Mouse (Mus musculus) limb, embryonic 15.5 days (tissue): Measurements from ENCODE around the gene Ppm1h. TPM values are rescaled to one million over a fixed set of nuclear protein-coding genes. Genes with fewer than 3 reads are reported as not detected.

Source experiments
- ATAC-seq: fragments of 200-750 bp; cut with Nextera tagmentation; 2 replicates; pipeline ENCODE4 v1.8.0; 2017; ENCODE audit warnings: low read depth, moderate TSS enrichment; ENCODE audit not compliant: insufficient number of reproducible peaks, low FRiP score, low TSS enrichment
- H3K27ac ChIP-seq: fragments of 300-500 bp; sonication (generic); 2 replicates; pipeline ENCODE4 v1.5.1; 2015; ENCODE audit warnings: moderate library complexity, mild to moderate bottlenecking, inconsistent platforms
- H3K27me3 ChIP-seq: fragments of 300-500 bp; sonication (generic); 2 replicates; pipeline ENCODE4 v1.6.1; 2015; ENCODE audit warnings: inconsistent platforms
- H3K36me3 ChIP-seq: fragments of 300-500 bp; sonication (generic); 2 replicates; pipeline ENCODE4 v1.6.1; 2015; ENCODE audit warnings: inconsistent platforms
- H3K4me1 ChIP-seq: fragments of 300-500 bp; sonication (generic); 2 replicates; pipeline ENCODE4 v1.6.1; 2015; ENCODE audit warnings: inconsistent platforms
- H3K4me2 ChIP-seq: fragments of 300-500 bp; sonication (generic); 2 replicates; pipeline ENCODE4 v1.6.1; 2015; ENCODE audit warnings: mild to moderate bottlenecking, inconsistent platforms
- H3K4me3 ChIP-seq: fragments of 300-500 bp; sonication (generic); 2 replicates; pipeline ENCODE4 v1.5.1; 2015; ENCODE audit warnings: mild to moderate bottlenecking, inconsistent platforms
- H3K9ac ChIP-seq: fragments of 300-500 bp; sonication (generic); 2 replicates; pipeline ENCODE4 v1.6.1; 2015; ENCODE audit warnings: inconsistent platforms
- H3K9me3 ChIP-seq: fragments of 300-500 bp; sonication (generic); 2 replicates; pipeline ENCODE4 v1.6.1; 2016; ENCODE audit warnings: inconsistent platforms
- WGBS: fragments of 180-500 bp; shearing (Covaris S2); methylation state at CpG from one replicate; pipeline ENCODE4 v1.1.7; 2015; 5-methylcytosine and 5-hydroxymethylcytosine counted together
- polyA plus RNA-seq: library from polyadenylated mRNA; unstranded; fragments of >200 nt; fragmentation: Nextera tagmentation; extraction: Ambion mirVana; gene quantifications from 2 replicates; pipeline ENCODE4 v1.2.1, GENCODE M21; 2015

Gene Ppm1h
- polyA plus RNA-seq, 1 experiment from 2014 or later, result 3.2 TPM

DNA sequence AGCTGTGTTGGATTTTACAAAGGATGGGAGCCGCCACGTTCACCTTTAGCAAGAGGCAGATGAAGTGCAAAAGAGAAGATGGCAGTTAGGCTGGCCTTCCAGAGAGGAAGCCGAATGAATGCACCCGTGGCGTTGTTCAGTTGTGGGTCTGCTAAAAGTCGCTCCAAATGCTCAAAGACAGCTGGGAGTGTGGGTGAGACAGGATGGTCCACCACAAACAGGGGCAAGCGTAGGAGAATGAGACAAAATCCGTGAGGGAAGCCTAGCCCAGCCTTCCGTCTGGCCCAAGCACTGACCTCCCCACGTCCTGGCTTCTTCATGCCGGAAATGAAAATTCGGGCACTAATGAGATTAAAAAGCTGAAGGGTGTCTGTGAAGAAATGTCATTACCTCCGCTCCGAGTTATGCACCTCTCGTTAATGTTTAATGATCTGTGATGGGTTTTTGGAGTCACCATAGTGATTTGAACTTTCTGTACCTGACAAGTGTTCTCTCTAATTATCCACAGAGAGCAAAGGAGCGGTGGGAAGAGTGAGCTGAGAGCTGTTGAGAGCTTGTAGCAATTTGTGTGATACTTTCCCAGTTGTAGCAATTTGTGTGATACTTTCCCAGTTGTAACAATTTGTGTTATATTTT lies 148.3 kb downstream of the Ppm1h start:
- H3K27ac ChIP-seq, result no peak overlapping the region
- WGBS, result 56% methylated on average over 16 of the region's 16 CpGs
- no peak for ATAC-seq

DNA sequence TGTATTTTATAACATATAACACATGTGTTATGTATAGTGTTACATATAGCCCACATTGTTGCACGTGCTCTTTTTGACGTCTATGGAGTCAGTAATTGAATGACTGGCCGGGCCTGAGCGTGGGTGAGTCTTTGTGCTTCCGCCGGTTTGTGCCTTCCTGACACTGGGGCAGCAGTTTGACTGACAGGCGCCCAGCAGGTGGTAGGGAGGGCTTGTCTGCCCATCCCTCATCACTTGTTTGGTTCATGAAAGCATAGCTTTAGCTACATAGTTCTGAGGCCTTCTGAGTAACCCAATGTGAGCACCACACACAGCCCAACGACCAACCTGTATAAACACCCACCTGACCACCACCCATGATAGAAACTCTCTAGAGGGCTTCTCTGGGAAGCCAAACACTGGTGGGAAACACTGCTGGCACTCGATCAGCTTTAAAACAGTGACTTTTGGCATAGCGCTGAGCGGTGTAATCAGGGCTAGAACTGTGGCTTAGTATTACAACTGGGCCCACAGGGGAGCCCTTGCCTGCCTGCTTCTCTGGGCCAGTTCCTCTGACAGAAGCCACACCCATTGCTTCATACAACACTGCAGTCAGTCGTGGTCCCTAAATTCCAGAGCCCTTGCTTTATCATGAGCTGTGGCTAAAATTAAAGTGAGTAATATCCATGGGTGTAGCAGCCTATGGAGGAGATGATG lies 149.3 kb downstream of the Ppm1h start:
- ATAC-seq, result no peak
- Histone ChIP-seq H3K36me3 (no peaks in the 10 kb centered on the region), H3K27me3 (no peaks in the 10 kb centered on the region), H3K27ac (peak overlapping the region; percentile 24; the same call in 1 of the 2 replicates), H3K9ac (no peak overlapping the region), H3K4me2 (no peak overlapping the region), H3K4me1 (peaks cover 13% of the 10 kb centered on the region), H3K9me3 (no peaks in the 10 kb centered on the region), H3K4me3 (no peak overlapping the region)
- 66% methylated on average over 12 of the region's 12 CpGs for WGBS

More for the DNA sequence above, 148.3 kb downstream of the Ppm1h start:
- Histone ChIP-seq H3K4me3 (no peak overlapping the region), H3K4me2 (no peak overlapping the region), H3K9ac (no peak overlapping the region), H3K36me3 (no peaks in the 10 kb centered on the region), H3K9me3 (no peaks in the 10 kb centered on the region), H3K4me1 (peaks cover 13% of the 10 kb centered on the region), H3K27me3 (no peaks in the 10 kb centered on the region)

DNA sequence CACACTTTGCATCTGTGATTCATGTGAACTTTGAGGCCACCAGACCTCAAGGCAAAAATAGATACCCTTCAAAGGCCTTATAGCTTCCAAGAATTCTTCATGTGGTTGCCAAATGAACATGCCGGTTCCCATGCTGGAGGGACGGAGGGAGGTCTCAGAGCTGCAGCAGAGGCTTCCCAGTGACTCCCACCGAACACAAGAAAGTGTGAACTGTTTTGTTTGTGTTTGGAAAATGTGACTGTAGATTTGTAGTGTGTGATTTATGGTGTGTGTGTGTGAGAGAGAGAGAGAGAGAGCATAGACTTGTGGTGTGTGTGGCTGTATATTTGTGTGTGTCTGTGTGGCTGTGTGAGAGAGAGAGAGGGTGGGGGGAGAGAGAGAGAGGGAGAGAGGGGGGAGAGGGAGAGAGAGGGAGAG lies 151.2 kb downstream of the Ppm1h start:
- ATAC-seq, result no peak
- WGBS, result 28% methylated on average over 3 of the region's 3 CpGs
- no peak overlapping the region for H3K9ac ChIP-seq
- H3K9me3 ChIP-seq, result no peaks in the 10 kb centered on the region
- H3K27me3 ChIP-seq, result no peaks in the 10 kb centered on the region
- peak overlapping the region; percentile 11; the same call in 1 of the 2 replicates for H3K27ac ChIP-seq
- no peak overlapping the region for H3K4me2 ChIP-seq
- H3K4me3 ChIP-seq, result no peak overlapping the region
- H3K36me3 ChIP-seq, result no peaks in the 10 kb centered on the region
- peaks cover 9% of the 10 kb centered on the region for H3K4me1 ChIP-seq

DNA sequence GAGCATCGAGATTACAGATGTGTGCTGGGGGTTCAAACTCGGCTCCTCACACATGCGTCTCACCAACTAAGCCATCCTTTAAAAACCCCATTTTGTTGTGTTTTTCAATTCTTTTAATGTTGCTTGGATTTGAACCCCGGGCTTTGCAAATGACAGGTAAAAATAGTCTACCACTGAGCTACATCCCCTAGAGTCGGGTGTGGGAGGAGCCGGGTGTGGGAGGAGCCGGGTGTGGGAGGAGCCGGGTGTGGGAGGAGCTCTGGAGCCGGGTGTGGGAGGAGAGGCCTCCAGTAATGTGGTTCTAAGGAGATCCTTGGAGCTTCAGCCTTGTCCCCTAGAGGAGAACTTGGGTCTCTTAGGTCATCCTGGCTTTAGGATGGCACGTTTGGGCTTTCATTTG lies 152.1 kb downstream of the Ppm1h start:
- no peaks in the 10 kb centered on the region for H3K27me3 ChIP-seq
- WGBS, result 91% methylated on average over 10 of the region's 10 CpGs
- no peak for ATAC-seq
- H3K4me3 ChIP-seq, result no peak overlapping the region
- no peak overlapping the region for H3K27ac ChIP-seq
- no peak overlapping the region for H3K4me2 ChIP-seq
- no peaks in the 10 kb centered on the region for H3K36me3 ChIP-seq
- H3K9me3 ChIP-seq, result no peaks in the 10 kb centered on the region
- no peak overlapping the region for H3K9ac ChIP-seq
- peaks cover 9% of the 10 kb centered on the region for H3K4me1 ChIP-seq

DNA sequence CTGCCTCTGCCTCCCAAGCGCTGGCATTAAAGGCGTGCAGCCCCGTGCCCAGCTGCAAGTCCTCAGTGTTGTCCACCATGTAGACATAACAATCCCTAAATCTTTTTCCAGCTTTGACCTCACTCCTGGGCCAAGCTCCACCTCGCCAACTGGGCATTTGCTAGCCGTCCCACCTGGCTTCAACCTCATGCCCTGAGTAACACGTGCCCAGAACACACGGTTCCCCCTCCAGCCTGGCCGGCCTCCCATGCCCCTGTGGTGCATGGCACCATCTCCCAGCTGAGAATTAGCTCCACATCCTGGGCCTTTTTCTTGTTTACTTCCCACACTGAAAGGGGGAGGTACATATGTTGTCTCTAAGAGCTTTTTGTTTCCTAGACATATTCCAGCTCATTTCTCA lies 163.5 kb downstream of the Ppm1h start:
- Histone ChIP-seq H3K9me3 (no peaks in the 10 kb centered on the region), H3K27ac (no peak overlapping the region), H3K4me3 (no peak overlapping the region), H3K4me2 (no peak overlapping the region), H3K4me1 (0 out of 2 replicates have a peak, but pooled peaks cover 5% of the 10 kb centered on the region), H3K9ac (no peak overlapping the region), H3K27me3 (no peaks in the 10 kb centered on the region), H3K36me3 (no peaks in the 10 kb centered on the region)
- 92% methylated on average over 8 of the region's 8 CpGs for WGBS
- no peak for ATAC-seq

DNA sequence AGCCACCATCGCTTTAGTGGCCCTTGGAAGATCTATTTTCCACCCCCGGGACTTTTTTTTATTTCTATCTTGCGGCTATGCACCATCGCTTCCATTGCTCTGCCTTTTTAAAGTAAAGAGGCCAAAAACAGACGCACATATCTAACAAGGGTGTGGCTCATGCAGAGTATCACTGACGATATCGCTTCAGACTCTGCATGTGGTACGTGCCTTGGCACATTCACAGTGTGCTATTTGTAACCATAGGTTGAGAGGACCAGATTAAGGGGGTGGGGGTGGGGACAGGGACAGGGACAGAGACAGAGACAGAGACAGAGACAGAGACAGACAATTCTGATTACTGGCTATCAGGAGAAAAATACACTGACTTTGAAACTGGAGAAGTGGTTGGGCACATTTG lies 164.4 kb downstream of the Ppm1h start:
- WGBS, result 93% methylated on average over 8 of the region's 8 CpGs
- no peaks in the 10 kb centered on the region for H3K27me3 ChIP-seq
- ATAC-seq, result no peak
- H3K9ac ChIP-seq, result no peak overlapping the region
- peaks cover 10% of the 10 kb centered on the region for H3K4me1 ChIP-seq
- no peak overlapping the region for H3K4me3 ChIP-seq
- no peaks in the 10 kb centered on the region for H3K36me3 ChIP-seq
- no peak overlapping the region for H3K27ac ChIP-seq
- H3K9me3 ChIP-seq, result no peaks in the 10 kb centered on the region
- H3K4me2 ChIP-seq, result no peak overlapping the region

DNA sequence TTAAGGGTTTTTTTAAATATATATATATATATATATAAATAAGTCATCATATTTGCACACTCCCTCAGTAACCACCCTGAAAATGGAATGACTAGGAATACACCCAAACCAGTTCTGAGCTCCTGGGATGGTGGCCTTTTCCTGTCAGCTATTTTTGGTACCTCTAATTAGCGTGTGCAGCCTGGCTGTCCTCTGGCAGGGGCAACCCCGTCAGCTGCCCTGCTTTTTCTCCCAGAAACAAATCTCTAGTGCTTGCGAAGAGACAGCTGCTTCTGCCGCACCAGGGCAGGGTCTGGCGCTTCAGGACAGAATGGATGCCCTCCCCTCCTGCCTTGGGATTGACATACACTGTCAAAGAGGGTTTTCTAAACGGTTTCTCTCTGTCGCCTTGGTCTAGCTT lies 166.9 kb downstream of the Ppm1h start:
- WGBS, result 51% methylated on average over 7 of the region's 7 CpGs
- H3K27me3 ChIP-seq, result no peaks in the 10 kb centered on the region
- no peak overlapping the region for H3K4me3 ChIP-seq
- H3K4me1 ChIP-seq, result peaks cover 16% of the 10 kb centered on the region
- peak; percentile 66; the same call in 1 of the 2 replicates for ATAC-seq
- H3K9me3 ChIP-seq, result no peaks in the 10 kb centered on the region
- no peak overlapping the region for H3K4me2 ChIP-seq
- H3K9ac ChIP-seq, result no peak overlapping the region
- H3K27ac ChIP-seq, result peak overlapping the region; percentile 75
- no peaks in the 10 kb centered on the region for H3K36me3 ChIP-seq

DNA sequence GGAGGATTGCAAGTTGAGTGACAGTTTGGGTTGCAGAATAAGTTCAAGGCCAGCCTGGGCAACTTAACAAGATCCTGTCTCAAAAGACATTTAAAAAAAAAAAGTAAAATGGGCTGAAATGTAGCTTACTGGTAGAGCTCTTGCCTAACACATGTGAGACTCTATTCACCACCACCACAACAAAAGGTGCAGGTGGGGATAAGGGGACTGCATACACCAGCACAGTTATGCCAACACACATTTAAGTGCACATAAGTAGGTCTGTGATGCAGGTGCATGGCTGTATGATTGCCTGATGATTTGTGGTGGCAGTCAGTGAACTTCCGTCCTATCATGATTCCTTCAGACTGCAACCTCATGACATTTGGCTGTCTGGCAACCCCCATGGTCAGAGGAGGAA lies 167.9 kb downstream of the Ppm1h start:
- peak overlapping the region; percentile 75; the same call in 1 of the 2 replicates for H3K27ac ChIP-seq
- 100% methylated on average over 1 of the region's 1 CpGs for WGBS
- ATAC-seq, result no peak

DNA sequence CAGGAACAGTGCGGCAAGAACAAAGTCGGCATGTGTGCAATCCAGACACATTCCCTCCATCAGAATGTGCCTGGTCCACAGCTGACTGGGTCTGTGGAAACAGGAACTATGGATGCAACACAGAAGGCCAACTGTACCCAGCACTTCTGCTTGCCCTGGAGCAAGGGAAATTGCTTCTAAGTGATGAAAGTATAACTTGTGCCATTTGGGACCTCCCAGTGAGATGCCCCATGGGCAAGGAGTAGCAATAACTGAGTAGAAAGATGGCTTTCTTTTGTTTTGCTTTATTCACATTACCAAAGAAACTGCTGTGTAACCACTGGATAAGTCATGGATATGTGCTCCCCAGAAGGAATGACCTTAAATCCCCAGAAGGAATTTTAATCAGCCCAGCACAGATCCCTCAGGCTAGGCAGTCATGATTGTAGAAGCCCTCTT lies 169.5 kb downstream of the Ppm1h start:
- Histone ChIP-seq H3K36me3 (no peaks in the 10 kb centered on the region), H3K4me3 (no peak overlapping the region), H3K9ac (no peak overlapping the region), H3K27me3 (no peaks in the 10 kb centered on the region), H3K4me2 (no peak overlapping the region), H3K9me3 (no peaks in the 10 kb centered on the region), H3K4me1 (peaks cover 27% of the 10 kb centered on the region), H3K27ac (peak overlapping the region; percentile 47; the same call in 1 of the 2 replicates)
- WGBS, result 44% methylated on average over 2 of the region's 2 CpGs
- ATAC-seq, result 0 out of 2 replicates have a peak, but pooled peaks have one; percentile 26

More for the DNA sequence above, 167.9 kb downstream of the Ppm1h start:
- Histone ChIP-seq H3K4me1 (peaks cover 21% of the 10 kb centered on the region), H3K4me3 (no peak overlapping the region), H3K27me3 (no peaks in the 10 kb centered on the region), H3K4me2 (no peak overlapping the region), H3K9ac (no peak overlapping the region), H3K9me3 (no peaks in the 10 kb centered on the region), H3K36me3 (no peaks in the 10 kb centered on the region)

DNA sequence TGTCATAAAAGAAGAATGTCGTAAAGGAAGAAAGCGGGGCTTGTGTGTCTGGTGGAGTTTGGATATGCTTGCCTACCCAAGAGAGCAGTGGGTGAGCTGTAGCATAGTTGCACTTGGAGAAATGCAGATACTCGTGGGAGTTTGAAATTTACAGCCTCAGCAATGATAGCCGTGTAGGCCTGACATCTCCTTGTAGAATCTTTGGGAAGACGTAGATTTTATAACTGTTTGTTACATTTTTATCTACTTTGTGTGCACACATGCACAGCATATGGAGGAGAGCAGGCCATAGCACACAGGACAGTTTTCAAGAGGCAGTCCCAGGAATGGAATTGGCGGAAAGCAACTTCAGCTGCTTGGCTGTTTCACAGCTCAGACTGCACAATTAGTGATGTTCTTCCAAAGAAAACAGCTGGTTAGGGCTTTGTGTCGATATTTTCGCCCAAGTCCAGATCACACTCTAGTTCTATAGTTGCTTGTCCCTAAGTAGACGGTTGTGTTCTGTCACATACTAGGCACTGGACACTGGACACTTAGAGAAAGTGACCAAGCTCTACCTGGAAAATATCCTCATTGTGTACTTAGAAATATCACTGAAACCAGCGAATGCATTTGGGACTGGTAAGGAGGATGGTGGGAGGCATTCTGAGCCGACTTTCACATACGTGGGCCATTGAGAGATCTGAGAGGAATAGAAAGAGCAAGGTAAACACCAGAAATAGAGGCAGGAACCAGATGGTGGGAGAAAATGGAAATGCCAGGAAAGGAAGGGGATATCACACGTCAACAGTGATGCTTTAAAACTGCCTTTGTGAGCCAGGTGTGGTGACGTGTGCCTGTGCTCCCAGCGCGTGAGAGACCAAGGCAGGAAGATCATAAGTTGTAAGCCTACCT lies 173.0 kb downstream of the Ppm1h start:
- WGBS, result 60% methylated on average over 16 of the region's 16 CpGs
- Histone ChIP-seq H3K27ac (peak overlapping the region; percentile 43), H3K4me1 (peaks cover 40% of the 10 kb centered on the region)

DNA sequence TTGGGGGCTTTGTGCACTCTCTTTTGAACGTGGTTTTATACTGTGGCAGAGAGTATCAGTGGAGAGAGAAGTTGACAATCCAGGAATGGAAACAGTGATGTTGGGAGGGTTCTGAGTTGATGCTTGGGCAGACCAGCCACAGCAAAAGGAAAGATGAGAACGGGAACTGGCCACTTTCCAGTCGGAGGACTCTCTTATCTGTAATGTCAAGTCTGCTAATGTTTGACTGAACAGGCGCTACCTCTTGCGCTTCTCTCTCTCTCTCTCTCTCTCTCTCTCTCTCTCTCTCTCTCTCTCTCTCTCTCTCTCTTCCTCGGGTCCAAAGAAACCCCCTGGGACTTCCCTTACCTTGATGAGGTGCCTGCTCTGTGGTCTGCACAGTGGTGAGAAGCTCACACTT lies 176.0 kb downstream of the Ppm1h start:
- H3K4me2 ChIP-seq, result no peak overlapping the region
- no peak for ATAC-seq
- no peak overlapping the region for H3K27ac ChIP-seq
- no peaks in the 10 kb centered on the region for H3K9me3 ChIP-seq
- H3K4me1 ChIP-seq, result peaks cover 28% of the 10 kb centered on the region
- H3K36me3 ChIP-seq, result no peaks in the 10 kb centered on the region
- no peaks in the 10 kb centered on the region for H3K27me3 ChIP-seq
- 68% methylated on average over 6 of the region's 6 CpGs for WGBS
- no peak overlapping the region for H3K9ac ChIP-seq
- H3K4me3 ChIP-seq, result no peak overlapping the region

More for the DNA sequence above, 173.0 kb downstream of the Ppm1h start:
- H3K9me3 ChIP-seq, result no peaks in the 10 kb centered on the region
- H3K4me3 ChIP-seq, result no peak overlapping the region
- H3K27me3 ChIP-seq, result no peaks in the 10 kb centered on the region
- no peaks in the 10 kb centered on the region for H3K36me3 ChIP-seq
- no peak overlapping the region for H3K4me2 ChIP-seq
- no peak for ATAC-seq
- H3K9ac ChIP-seq, result no peak overlapping the region
